Mouse (Mus musculus) CH12.LX (cell line): Measurements from ENCODE around the gene Aplf.

Experiments used
- CHD2 ChIP-seq: IDR thresholded peaks from 2 replicates; pipeline ENCODE4 v1.6.1; 2011; ENCODE audit warnings: low read length, improper control_type of control experiment
- CTCF ChIP-seq, 2 experiments: IDR thresholded peaks in 1 of 2; conservative IDR thresholded peaks in 1 of 2; 2 replicates each; pipeline ENCODE4 v1.5.1; 2011 to 2012; ENCODE audit warnings: low read depth in 2 of 2, low read length in 2 of 2, improper control_type of control experiment in 1 of 2, inconsistent platforms in 1 of 2, mild to moderate bottlenecking in 1 of 2, moderate library complexity in 1 of 2
- EP300 ChIP-seq: IDR thresholded peaks from 2 replicates; pipeline ENCODE4 v1.6.1; 2011; ENCODE audit warnings: low read length, improper control_type of control experiment
- MAX ChIP-seq: IDR thresholded peaks from 2 replicates; pipeline ENCODE4 v1.6.1; 2011; ENCODE audit warnings: low read length, improper control_type of control experiment
- POLR2A ChIP-seq: IDR thresholded peaks from 2 replicates; pipeline ENCODE4 v1.6.1; 2011; ENCODE audit warnings: low read depth, mild to moderate bottlenecking, improper control_type of control experiment, low read length
- RAD21 ChIP-seq: IDR thresholded peaks from 2 replicates; pipeline ENCODE4 v1.6.1; 2011; ENCODE audit warnings: low read depth, mild to moderate bottlenecking, low read length, improper control_type of control experiment, moderate library complexity
- SIN3A ChIP-seq: IDR thresholded peaks from 2 replicates; pipeline ENCODE4 v1.6.1; 2012; ENCODE audit warnings: low read length, improper control_type of control experiment, inconsistent platforms
- USF1 ChIP-seq: IDR thresholded peaks from 2 replicates; pipeline ENCODE4 v1.6.1; 2014; ENCODE audit warnings: low read depth, mild to moderate bottlenecking, inconsistent platforms, low read length, improper control_type of control experiment

GRCm38 (mm10) chr6:87590394-87591281 lies 81.4 kb downstream of the Aplf start, which contains the start of gene Prokr1:
- no peak for TF ChIP-seq CTCF (conservative IDR thresholded peaks at IDR 0.05 in 1 of 2, IDR thresholded peaks at IDR 0.05 in 1 of 2; ENCODE audit: low read depth in 2 of 2, low read length in 2 of 2)
- TF ChIP-seq USF1 = no peak
- TF ChIP-seq SIN3A = no peak
- TF ChIP-seq MAX = no peak
- TF ChIP-seq POLR2A = no peak
- no peak for TF ChIP-seq CHD2
- no peak for TF ChIP-seq RAD21
- no peak for TF ChIP-seq EP300
